Mouse (Mus musculus): ENCODE data around the gene Pomp.

DNA sequence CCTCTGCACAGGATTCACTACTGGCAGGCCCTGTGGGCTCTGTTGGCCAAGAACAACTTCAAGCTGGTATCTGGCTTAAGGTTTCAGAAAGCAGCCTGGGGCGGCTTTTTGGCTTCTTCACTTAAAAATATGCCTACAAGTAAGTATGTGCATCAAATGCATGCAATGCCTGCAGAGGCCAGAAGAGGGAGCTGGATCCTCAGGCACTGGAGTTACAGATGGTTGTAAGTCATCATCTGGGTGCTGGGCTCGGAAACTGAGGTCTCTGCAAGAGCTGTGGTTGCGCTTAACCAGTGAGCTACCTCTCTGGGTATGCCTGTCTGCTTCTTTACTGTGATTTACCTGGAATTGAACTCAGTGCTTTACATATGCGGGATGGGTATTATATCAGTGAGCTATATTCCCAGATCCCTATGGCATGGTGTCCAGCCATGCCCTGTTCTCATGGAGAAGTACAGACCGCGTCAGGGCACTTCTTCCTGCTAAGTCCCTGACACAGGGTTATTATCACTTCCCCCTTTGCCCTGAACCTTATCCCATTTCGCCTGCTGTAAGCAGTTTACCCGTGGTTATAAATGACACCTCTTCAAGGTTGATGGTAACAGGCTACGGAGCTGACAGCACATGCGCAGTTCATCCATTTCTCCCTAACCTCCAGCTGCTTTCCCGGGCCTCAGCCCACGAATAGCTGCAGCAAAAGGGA is 50.7 kb downstream of the Pomp start:
- TF ChIP-seq CTCF (IDR thresholded peaks at IDR 0.05; ENCODE audit: insufficient read depth, low read depth, low read length): no peak
- no peak for TF ChIP-seq POLR2A (IDR thresholded peaks at IDR 0.05; ENCODE audit: insufficient read depth, low read depth, low read length)

Measured in olfactory bulb, adult 2 months (tissue).